Mouse (Mus musculus) heart, adult 11 months (tissue): ENCODE measurements at regions not wholly inside any gene's neighbourhood (a gene's known extent, or its start where the extent isn't known, plus 50 kb on each side); places are given as distances from the start of the nearest gene placed in this dataset.

Experiments used
- DNase-seq: peaks from one replicate; pipeline ENCODE4 v3.0.0; 2022

- no peak for DNase-seq
These were observed 205.2 kb upstream of the Rreb1 start for GRCm38 (mm10) chr13:37572983-37573382.

GRCm38 (mm10) chr13:37579231-37579630, 199.0 kb upstream of the Rreb1 start:
- no peak for DNase-seq

GRCm38 (mm10) chr13:37579775-37580174, 198.4 kb upstream of the Rreb1 start:
- peak; percentile 86 for DNase-seq

- peak; percentile 94 for DNase-seq
These were observed 197.4 kb upstream of the Rreb1 start for GRCm38 (mm10) chr13:37580806-37581205.

GRCm38 (mm10) chr13:37581374-37581773, 196.8 kb upstream of the Rreb1 start:
- DNase-seq = peak; percentile 73

GRCm38 (mm10) chr13:37585476-37585875, 192.7 kb upstream of the Rreb1 start:
- no peak for DNase-seq

- DNase-seq = no peak
These were observed 191.7 kb upstream of the Rreb1 start for GRCm38 (mm10) chr13:37586511-37586910.

- peak; percentile 93 for DNase-seq
These were observed 190.3 kb upstream of the Rreb1 start for GRCm38 (mm10) chr13:37587911-37588310.

- DNase-seq = peak; percentile 96
These were observed 189.5 kb upstream of the Rreb1 start for GRCm38 (mm10) chr13:37588528-37589176.

GRCm38 (mm10) chr13:37592149-37592548, 186.1 kb upstream of the Rreb1 start:
- no peak for DNase-seq

- peak; percentile 94 for DNase-seq
These were observed 183.0 kb upstream of the Rreb1 start for GRCm38 (mm10) chr13:37595196-37595595.

- no peak for DNase-seq
These were observed 180.6 kb upstream of the Rreb1 start for GRCm38 (mm10) chr13:37597575-37597974.

- no peak for DNase-seq
These were observed 179.9 kb upstream of the Rreb1 start for GRCm38 (mm10) chr13:37598165-37598775.

- DNase-seq = no peak
These were observed 178.5 kb upstream of the Rreb1 start for GRCm38 (mm10) chr13:37599679-37600078.

GRCm38 (mm10) chr13:37600172-37600571, 178.0 kb upstream of the Rreb1 start:
- DNase-seq = no peak

- no peak for DNase-seq
These were observed 177.1 kb upstream of the Rreb1 start for GRCm38 (mm10) chr13:37601068-37601467.

- DNase-seq = peak; percentile 98
These were observed 175.9 kb upstream of the Rreb1 start for GRCm38 (mm10) chr13:37602256-37602655.

GRCm38 (mm10) chr13:37603226-37603994, 174.8 kb upstream of the Rreb1 start:
- no peak for DNase-seq

- no peak for DNase-seq
These were observed 171.9 kb upstream of the Rreb1 start for GRCm38 (mm10) chr13:37606250-37606649.

- DNase-seq = no peak
These were observed 169.1 kb upstream of the Rreb1 start for GRCm38 (mm10) chr13:37609085-37609484.

GRCm38 (mm10) chr13:37611387-37611786, 166.8 kb upstream of the Rreb1 start:
- no peak for DNase-seq

- DNase-seq = peak; percentile 74
These were observed 161.2 kb upstream of the Rreb1 start for GRCm38 (mm10) chr13:37617015-37617414.

GRCm38 (mm10) chr13:37619841-37620725, 158.1 kb upstream of the Rreb1 start:
- DNase-seq = peak; percentile 98
